Mouse (Mus musculus) ES-Bruce4 (cell line): ENCODE results near the gene Gm3327.
"Not testable (repeated sequence)": the region's sequence is repeated elsewhere in the genome, so short reads cannot be mapped to it uniquely, and the experiment has no call there.

ENCODE experiments used
- CTCF ChIP-seq: IDR thresholded peaks from one replicate; pipeline ENCODE4 v1.8.1; 2011; ENCODE audit warnings: low read depth, low read length
- EP300 ChIP-seq: IDR thresholded peaks from 2 replicates; pipeline ENCODE4 v1.6.1; 2011; ENCODE audit warnings: low read depth, low read length; ENCODE audit not compliant: insufficient read depth

- not testable (repeated sequence) for TF ChIP-seq CTCF, EP300
Measured at GRCm38 (mm10) chr14:44102354-44102753, 21.3 kb upstream of the Gm3327 start, which contains the start of gene Ear2.
